Mouse (Mus musculus) intestine, embryonic 16.5 days (tissue): ENCODE measurements around the gene Cers3. TPM values are rescaled to one million over a fixed set of nuclear protein-coding genes. Genes with fewer than 3 reads are reported as not detected.

Experiments used
- ATAC-seq: fragments of 200-750 bp; cut with Nextera tagmentation; 2 replicates; pipeline ENCODE4 v1.8.0; 2017; ENCODE audit warnings: moderate TSS enrichment, moderate library complexity
- H3K27ac ChIP-seq: fragments of 300-500 bp; sonication (generic); 2 replicates; pipeline ENCODE4 v1.5.1; 2014; ENCODE audit warnings: mild to moderate bottlenecking, low read length
- H3K27me3 ChIP-seq: fragments of 300-500 bp; sonication (generic); replicated peaks from 2 replicates; pipeline ENCODE4 v1.6.1; 2014; ENCODE audit warnings: low read length, control low read depth, mixed read lengths; ENCODE audit not compliant: control insufficient read depth, insufficient read depth
- H3K36me3 ChIP-seq: fragments of 300-500 bp; sonication (generic); 2 replicates; pipeline ENCODE4 v1.6.1; 2014; ENCODE audit warnings: low read length, control low read depth; ENCODE audit not compliant: control insufficient read depth, insufficient read depth
- H3K4me1 ChIP-seq: fragments of 300-500 bp; sonication (generic); 2 replicates; pipeline ENCODE4 v1.6.1; 2014; ENCODE audit warnings: low read length, control low read depth, mixed read lengths; ENCODE audit not compliant: control insufficient read depth, insufficient read depth
- H3K4me2 ChIP-seq: fragments of 300-500 bp; sonication (generic); 2 replicates; pipeline ENCODE4 v1.6.1; 2014; ENCODE audit warnings: low read depth, low read length, control low read depth
- H3K4me3 ChIP-seq: fragments of 300-500 bp; sonication (generic); 2 replicates; pipeline ENCODE4 v1.5.1; 2014; ENCODE audit warnings: mild to moderate bottlenecking, low read length
- H3K9ac ChIP-seq: fragments of 300-500 bp; sonication (generic); 2 replicates; pipeline ENCODE4 v1.6.1; 2014; ENCODE audit warnings: low read depth, low read length
- H3K9me3 ChIP-seq: fragments of 300-500 bp; sonication (generic); 2 replicates; pipeline ENCODE4 v1.6.1; 2016; ENCODE audit warnings: low read length, control low read depth; ENCODE audit not compliant: control insufficient read depth
- WGBS: fragments of 180-500 bp; shearing (Covaris S2); extraction: QIAGEN DNeasy Blood & Tissue Kit; methylation state at CpG from one replicate; pipeline ENCODE4 v1.1.7; 2014; 5-methylcytosine and 5-hydroxymethylcytosine counted together
- polyA plus RNA-seq: library from polyadenylated mRNA; unstranded; fragments of >200 nt; fragmentation: Nextera tagmentation; extraction: Ambion mirVana; gene quantifications from 2 replicates; pipeline ENCODE4 v1.2.1, GENCODE M21; 2015

The Cers3 gene
- polyA plus RNA-seq, 1 experiment from 2014 or later, result 1.4 TPM

- no peaks in the 10 kb centered on the region for H3K9me3 ChIP-seq
- H3K4me2 ChIP-seq, result no peak overlapping the region
- peak; percentile 16; the same call in 1 of the 2 replicates for ATAC-seq
- no peaks in the 10 kb centered on the region for H3K36me3 ChIP-seq
- H3K27me3 ChIP-seq, result no peaks in the 10 kb centered on the region
- H3K4me3 ChIP-seq, result no peak overlapping the region
- no peak overlapping the region for H3K9ac ChIP-seq
- WGBS, result 41% methylated on average over 10 of the region's 10 CpGs
- peaks cover 22% of the 10 kb centered on the region for H3K4me1 ChIP-seq
- peak overlapping the region; percentile 82 for H3K27ac ChIP-seq
These were observed 98.7 kb downstream of the Cers3 start for GRCm38 (mm10) chr7:66842021-66842420.

GRCm38 (mm10) chr7:66843846-66844245, 100.5 kb downstream of the Cers3 start:
- WGBS, result 53% methylated on average over 2 of the region's 2 CpGs
- Histone ChIP-seq H3K4me2 (no peak overlapping the region), H3K27me3 (no peaks in the 10 kb centered on the region), H3K4me3 (no peak overlapping the region), H3K27ac (peak overlapping the region; percentile 20), H3K9ac (no peak overlapping the region), H3K36me3 (no peaks in the 10 kb centered on the region), H3K9me3 (no peaks in the 10 kb centered on the region), H3K4me1 (peaks cover 22% of the 10 kb centered on the region)
- ATAC-seq, result no peak

GRCm38 (mm10) chr7:66846582-66846981, 103.3 kb downstream of the Cers3 start:
- peaks cover 15% of the 10 kb centered on the region for H3K4me1 ChIP-seq
- no peak overlapping the region for H3K27ac ChIP-seq
- H3K36me3 ChIP-seq, result no peaks in the 10 kb centered on the region
- H3K27me3 ChIP-seq, result no peaks in the 10 kb centered on the region
- no peaks in the 10 kb centered on the region for H3K9me3 ChIP-seq
- no peak overlapping the region for H3K4me3 ChIP-seq
- H3K4me2 ChIP-seq, result no peak overlapping the region
- no peak overlapping the region for H3K9ac ChIP-seq
- peak; percentile 52 for ATAC-seq
- WGBS, result 73% methylated on average over 6 of the region's 6 CpGs

- peaks cover 14% of the 10 kb centered on the region for H3K4me1 ChIP-seq
- no peaks in the 10 kb centered on the region for H3K36me3 ChIP-seq
- H3K4me2 ChIP-seq, result no peak overlapping the region
- ATAC-seq, result no peak; the same call in 1 of the 2 replicates
- WGBS, result 57% methylated on average over 9 of the region's 9 CpGs
- H3K9ac ChIP-seq, result no peak overlapping the region
- no peak overlapping the region for H3K4me3 ChIP-seq
- H3K9me3 ChIP-seq, result no peaks in the 10 kb centered on the region
- no peaks in the 10 kb centered on the region for H3K27me3 ChIP-seq
- H3K27ac ChIP-seq, result no peak overlapping the region
These were observed 104.0 kb downstream of the Cers3 start for GRCm38 (mm10) chr7:66847299-66847698.

- no peak overlapping the region for H3K4me2 ChIP-seq
- WGBS, result 90% methylated on average over 6 of the region's 6 CpGs
- no peaks in the 10 kb centered on the region for H3K36me3 ChIP-seq
- H3K27ac ChIP-seq, result no peak overlapping the region
- no peaks in the 10 kb centered on the region for H3K27me3 ChIP-seq
- 0 out of 2 replicates have a peak, but pooled peaks cover 5% of the 10 kb centered on the region for H3K4me1 ChIP-seq
- H3K9me3 ChIP-seq, result no peaks in the 10 kb centered on the region
- ATAC-seq, result no peak
- no peak overlapping the region for H3K4me3 ChIP-seq
- H3K9ac ChIP-seq, result no peak overlapping the region
These were observed 106.0 kb downstream of the Cers3 start for GRCm38 (mm10) chr7:66849316-66849715.

GRCm38 (mm10) chr7:66852164-66852563, 108.9 kb downstream of the Cers3 start:
- Histone ChIP-seq H3K4me3 (no peak overlapping the region), H3K4me1 (no peaks in the 10 kb centered on the region), H3K4me2 (no peak overlapping the region), H3K27ac (no peak overlapping the region), H3K36me3 (no peaks in the 10 kb centered on the region), H3K9me3 (no peaks in the 10 kb centered on the region), H3K27me3 (no peaks in the 10 kb centered on the region), H3K9ac (no peak overlapping the region)
- ATAC-seq, result no peak
- WGBS, result 63% methylated on average over 3 of the region's 3 CpGs

GRCm38 (mm10) chr7:66857610-66858009, 114.3 kb downstream of the Cers3 start:
- H3K27ac ChIP-seq, result no peak overlapping the region
- ATAC-seq, result no peak
- H3K9me3 ChIP-seq, result no peaks in the 10 kb centered on the region
- 80% methylated on average over 1 of the region's 1 CpGs for WGBS
- no peaks in the 10 kb centered on the region for H3K27me3 ChIP-seq
- peaks cover 3% of the 10 kb centered on the region; the same call in 1 of the 2 replicates for H3K4me1 ChIP-seq
- H3K4me2 ChIP-seq, result no peak overlapping the region
- H3K9ac ChIP-seq, result no peak overlapping the region
- no peak overlapping the region for H3K4me3 ChIP-seq
- no peaks in the 10 kb centered on the region for H3K36me3 ChIP-seq

- ATAC-seq, result peak; percentile 58; the same call in 1 of the 2 replicates
- H3K4me1 ChIP-seq, result peaks cover 3% of the 10 kb centered on the region; the same call in 1 of the 2 replicates
These were observed 115.2 kb downstream of the Cers3 start for GRCm38 (mm10) chr7:66858247-66859075.

GRCm38 (mm10) chr7:66859220-66859619, 115.9 kb downstream of the Cers3 start:
- H3K36me3 ChIP-seq, result no peaks in the 10 kb centered on the region
- peaks cover 3% of the 10 kb centered on the region; the same call in 1 of the 2 replicates for H3K4me1 ChIP-seq
- H3K9me3 ChIP-seq, result no peaks in the 10 kb centered on the region
- H3K4me2 ChIP-seq, result no peak overlapping the region
- H3K27ac ChIP-seq, result no peak overlapping the region
- ATAC-seq, result no peak
- no peak overlapping the region for H3K4me3 ChIP-seq
- H3K9ac ChIP-seq, result no peak overlapping the region
- WGBS, result 87% methylated on average over 5 of the region's 5 CpGs
- H3K27me3 ChIP-seq, result no peaks in the 10 kb centered on the region

More at GRCm38 (mm10) chr7:66858247-66859075, 115.2 kb downstream of the Cers3 start:
- Histone ChIP-seq H3K27ac (0 out of 2 replicates have a peak overlapping the region, but pooled peaks have one; percentile 31), H3K4me2 (no peak overlapping the region), H3K4me3 (no peak overlapping the region), H3K27me3 (no peaks in the 10 kb centered on the region), H3K9ac (no peak overlapping the region), H3K36me3 (no peaks in the 10 kb centered on the region), H3K9me3 (no peaks in the 10 kb centered on the region)
- WGBS, result 50% methylated on average over 12 of the region's 12 CpGs
